Mouse (Mus musculus) adipocyte (in vitro differentiated cells): Measurements from ENCODE around the gene Atxn3.

Source experiments
- DNase-seq: peaks from one replicate; pipeline ENCODE4 v3.0.0-alpha.2; 2016; ENCODE audit warnings: low spot score

Atxn3 gene

DNA sequence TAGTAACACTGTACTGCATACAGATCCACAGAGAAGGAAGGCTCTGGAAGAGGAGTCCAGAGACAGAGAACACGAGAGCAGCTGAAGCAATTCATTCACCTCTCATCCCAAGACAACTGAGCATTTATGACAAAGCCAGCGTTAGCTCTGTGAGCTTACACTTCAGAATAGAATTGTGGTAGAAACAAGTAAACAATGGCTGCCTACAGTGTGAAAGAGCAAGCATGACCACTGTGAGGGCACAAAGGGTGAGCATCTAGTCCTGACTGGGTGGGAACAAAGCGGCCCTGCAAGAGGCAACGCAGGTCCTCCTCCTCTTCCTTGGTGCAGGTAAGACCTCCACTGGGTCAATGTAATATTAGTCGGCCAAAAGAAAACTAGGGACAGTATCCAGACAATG, 67.0 kb downstream of the Atxn3 start:
- no peak for DNase-seq

DNA sequence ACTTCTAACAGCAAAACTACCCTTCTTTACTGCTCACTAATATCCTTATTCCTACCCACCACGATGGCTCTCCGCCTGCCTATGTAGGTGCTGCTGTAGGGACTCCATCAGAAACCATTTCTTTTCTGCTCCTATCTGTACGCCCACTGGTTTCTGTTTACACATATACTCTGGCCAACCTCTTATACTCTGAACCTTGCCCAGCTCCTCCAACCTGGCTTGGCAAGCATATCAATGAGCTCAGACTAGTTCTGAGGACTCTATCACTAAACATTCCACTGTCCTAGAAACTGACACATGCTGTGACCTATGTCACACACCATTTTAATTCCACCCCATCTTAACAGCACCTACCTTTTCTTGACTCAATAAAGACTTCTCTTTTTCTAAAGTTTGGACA, 68.7 kb downstream of the Atxn3 start:
- DNase-seq = no peak

DNA sequence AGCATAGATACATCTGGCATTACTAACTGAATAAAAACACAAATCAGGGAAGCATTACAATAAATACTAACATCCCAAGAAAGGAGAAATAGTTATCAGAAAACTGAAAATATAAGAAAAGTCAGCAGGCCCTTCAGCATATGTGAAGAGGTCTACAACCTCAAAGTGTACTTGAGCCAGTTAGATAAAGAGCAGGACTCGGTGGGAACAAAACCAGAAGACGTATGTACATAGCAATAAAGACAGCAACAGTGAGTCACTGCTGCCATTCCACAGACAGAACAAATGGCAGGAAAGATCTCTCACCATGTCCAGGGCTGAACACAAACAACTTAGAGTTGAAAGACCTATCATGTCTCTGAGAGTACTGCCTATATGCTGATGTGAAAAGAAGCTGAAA, 69.7 kb downstream of the Atxn3 start:
- no peak for DNase-seq

DNA sequence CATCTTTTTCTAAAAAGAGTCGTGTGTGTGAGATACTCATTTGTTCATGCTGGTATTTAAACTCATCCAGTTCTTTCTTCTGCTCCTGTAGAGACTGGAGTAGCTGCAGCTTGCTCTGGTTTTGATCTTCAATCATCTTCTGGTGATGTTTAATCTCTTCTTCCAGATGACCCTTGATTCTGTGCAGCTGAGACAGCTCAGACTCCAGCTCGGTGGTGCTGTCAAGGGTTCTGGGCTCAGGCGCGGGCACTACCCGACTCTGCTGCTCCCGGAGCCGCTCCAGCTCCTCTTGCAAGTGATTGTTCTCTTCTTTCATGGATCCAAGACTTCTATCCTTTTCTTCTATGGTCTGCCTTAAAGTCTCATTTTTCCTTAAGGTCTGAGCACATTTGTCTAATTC, 73.1 kb downstream of the Atxn3 start:
- no peak for DNase-seq

DNA sequence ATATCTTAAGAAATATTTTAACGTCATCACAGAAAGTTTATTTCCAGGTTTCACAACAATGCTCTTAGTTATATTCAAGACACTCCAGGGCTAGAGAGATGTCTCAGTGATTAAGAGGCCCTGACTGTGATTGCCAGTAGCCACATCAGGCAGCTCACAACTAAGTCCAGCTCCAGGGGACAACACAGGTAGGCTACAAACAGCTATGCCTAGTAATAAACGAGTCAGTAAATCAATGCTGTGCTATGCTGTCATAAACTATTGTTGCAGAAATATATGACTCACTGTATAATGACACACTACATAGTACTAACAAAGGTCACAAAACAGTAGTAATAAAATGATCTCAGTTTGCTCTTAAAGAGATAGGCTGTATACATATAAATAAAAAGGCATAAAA, 81.7 kb downstream of the Atxn3 start:
- no peak for DNase-seq

DNA sequence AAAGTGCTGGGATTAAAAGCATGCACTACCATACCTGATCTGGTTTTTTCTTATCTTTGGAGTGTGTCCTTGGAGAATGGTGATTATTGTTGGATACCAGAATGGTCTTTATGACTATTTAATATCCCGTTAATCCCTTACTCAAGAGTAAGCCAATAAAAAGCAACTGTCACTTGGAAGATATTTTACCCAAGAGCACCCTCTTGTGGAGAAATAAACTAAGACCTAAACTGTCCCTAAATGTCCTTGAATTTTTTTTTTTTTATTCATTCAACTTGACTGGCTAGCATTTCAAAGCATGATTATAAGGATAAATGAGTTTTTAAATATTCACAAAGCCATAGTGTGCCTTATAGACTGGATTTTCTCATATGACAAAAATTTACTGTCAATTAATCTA, 82.9 kb downstream of the Atxn3 start:
- DNase-seq = peak; percentile 79
